Mouse (Mus musculus): ENCODE results near the gene Mab21l1. TPM values are rescaled to one million over a fixed set of nuclear protein-coding genes. Genes with fewer than 3 reads are reported as not detected.

The Mab21l1 gene
- polyA plus RNA-seq (2015; fragmentation: Nextera tagmentation; extraction: Ambion mirVana): 0.10 and 0.18 TPM in 2 replicates

GRCm38 (mm10) chr3:55782056-55782687 is at the start of gene Mab21l1:
Gene Mab21l1 (plus strand): TSS chr3:55782510.

Measured in spleen, postnatal 0 days (tissue).